ENCODE assay signal across 25 mouse cellular contexts in genomic region chr12:25049253-25049652, GRCm38 (mm10). TPM values are rescaled to one million over a fixed set of nuclear protein-coding genes. Genes with fewer than 3 reads are reported as not detected.
DNase-seq lines count a peak whose midpoint lies in the region; ATAC-seq and TF ChIP-seq lines count a peak whose summit lies in the region.
"Had no signal": no experiment of that assay in that cellular context is flagged by ENCODE, and none has a peak within 500 bp of the region (broad histone marks: within the 10 kb centered on the region; RNA-seq: fewer than 3 reads in every experiment).

No protein-coding gene starts in this region.

- no peaks in the 10 kb centered on the region for H3K27me3 ChIP-seq in lung, embryonic 14.5 days (ENCODE audit: insufficient read depth, low read length)
- H3K27me3 ChIP-seq: embryonic facial prominence, embryonic 12.5 days; embryonic facial prominence, embryonic 15.5 days; heart, embryonic 12.5 days; heart, embryonic 15.5 days; hindbrain, embryonic 13.5 days had no signal

- no peak overlapping the region for H3K4me2 ChIP-seq in lung, embryonic 14.5 days
- H3K4me2 ChIP-seq: embryonic facial prominence, embryonic 12.5 days; embryonic facial prominence, embryonic 15.5 days; heart, embryonic 12.5 days; heart, embryonic 15.5 days; hindbrain, embryonic 13.5 days had no signal

- H3K9ac ChIP-seq in lung, embryonic 14.5 days, result no peak overlapping the region
- H3K9ac ChIP-seq: embryonic facial prominence, embryonic 12.5 days; embryonic facial prominence, embryonic 15.5 days; forebrain, postnatal 0 days; heart, embryonic 12.5 days; heart, embryonic 15.5 days; hindbrain, embryonic 13.5 days had no signal

- 8% methylated on average over 5 of the region's 5 CpGs for WGBS in lung, embryonic 14.5 days

- ATAC-seq in lung, embryonic 14.5 days (ENCODE audit: insufficient read depth), result no peak
- ATAC-seq: activated CD4-positive, CD25-positive, alpha-beta regulatory T cell, adult 4 months; forebrain, embryonic 14.5 days; forebrain, postnatal 0 days; hindbrain, embryonic 16.5 days had no signal

- DNase-seq in embryo, embryonic 10 days (ENCODE audit: low spot score), result peak; percentile 29
- DNase-seq in embryo, embryonic 10.5 days (ENCODE audit: low spot score), result no peak
- DNase-seq in lung, embryonic 14.5 days, result peak; percentile 8
- DNase-seq in lung, postnatal 4 days, result no peak
- peak; percentile 43 for DNase-seq in mesoderm, embryonic 11.5 days (ENCODE audit: low read depth, low spot score)
- no peak for DNase-seq in left cerebral cortex, postnatal 10 days (ENCODE audit: extremely low spot score in 1 of 2, low spot score in 2 of 2)
- DNase-seq: adrenal gland, adult 8-10 months; adrenal gland, postnatal 25 days; cerebellum, adult 11-12 months; cerebellum, adult 8-10 months; cerebellum, postnatal 10 days; cerebellum, postnatal 36 days; forebrain, postnatal 0 days; gastrocnemius, postnatal 36 days; heart, postnatal 10 days; heart, postnatal 36 days had no signal

- H3K36me3 ChIP-seq in lung, embryonic 14.5 days (ENCODE audit: insufficient read depth), result peaks cover 27% of the 10 kb centered on the region

- H3K4me1 ChIP-seq in lung, embryonic 14.5 days (ENCODE audit: insufficient read depth), result no peaks in the 10 kb centered on the region
- H3K4me1 ChIP-seq: embryonic facial prominence, embryonic 12.5 days; embryonic facial prominence, embryonic 15.5 days; heart, embryonic 15.5 days; hindbrain, embryonic 10.5 days had no signal

- no peak for TF ChIP-seq CTCF in lung, embryonic 14.5 days (IDR thresholded peaks at IDR 0.05; ENCODE audit: low read depth)

- H3K4me3 ChIP-seq in lung, embryonic 14.5 days (ENCODE audit: low read depth, low read length), result no peak overlapping the region
- H3K4me3 ChIP-seq: embryonic facial prominence, embryonic 12.5 days; embryonic facial prominence, embryonic 15.5 days; heart, embryonic 12.5 days; heart, embryonic 15.5 days; hindbrain, embryonic 10.5 days; hindbrain, embryonic 13.5 days had no signal

- no peaks in the 10 kb centered on the region for H3K9me3 ChIP-seq in lung, embryonic 14.5 days (ENCODE audit: low read depth, low read length)
- H3K9me3 ChIP-seq: embryonic facial prominence, embryonic 12.5 days; embryonic facial prominence, embryonic 15.5 days; heart, embryonic 12.5 days; heart, embryonic 15.5 days; hindbrain, embryonic 10.5 days; hindbrain, embryonic 13.5 days had no signal

- H3K27ac ChIP-seq in lung, embryonic 14.5 days (ENCODE audit: low read depth), result no peak overlapping the region; the same call in 1 of the 2 replicates
- H3K27ac ChIP-seq: embryonic facial prominence, embryonic 12.5 days; embryonic facial prominence, embryonic 15.5 days; heart, embryonic 15.5 days; hindbrain, embryonic 10.5 days; hindbrain, embryonic 13.5 days had no signal

- intact Hi-C loops in left cerebral cortex, postnatal 10 days (cut with DNase I), result no loop called here

RNA-seq across cellular contexts. Expression of gene Id2, which starts 47.7 kb away (rescaled TPM):
- 470 and 497 TPM in 2 replicates for polyA plus RNA-seq in lung, embryonic 14.5 days (2014; fragmentation: Nextera tagmentation; extraction: Ambion mirVana)
- 100 to 1,000 TPM; 160 to 186 TPM for total RNA-seq in left cerebral cortex, postnatal 10 days (2021)

Comparison
In these comparisons a context has a peak if more than half of its experiments do, and no peak if none do; other contexts are left out.
1. DNase-seq: peak in embryo, embryonic 10 days (single experiment), lung, embryonic 14.5 days (single experiment) and mesoderm, embryonic 11.5 days (single experiment); none in embryo, embryonic 10.5 days (single experiment), lung, postnatal 4 days (0 of 2) and left cerebral cortex, postnatal 10 days (0 of 2).